ENCODE assay signal across 8 mouse cellular contexts in the genomic region with DNA sequence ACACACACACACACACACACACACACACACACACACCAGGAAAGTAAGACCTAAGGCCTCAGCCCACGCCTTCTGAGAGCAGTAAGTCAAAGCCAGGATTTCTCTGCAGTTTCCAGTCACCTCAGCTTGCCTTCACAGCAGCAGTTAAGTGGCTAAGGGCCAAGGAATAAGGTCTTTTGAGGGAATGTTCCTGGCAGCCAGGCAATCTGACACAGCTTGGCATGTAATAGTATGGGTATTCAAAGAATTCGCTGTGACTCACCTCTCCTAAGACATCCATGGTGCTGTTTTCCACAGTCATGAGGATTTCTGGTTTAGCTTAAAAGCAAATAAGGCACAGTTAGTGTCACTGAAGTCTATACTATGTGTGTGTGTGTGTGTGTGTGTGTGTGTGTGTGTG. TPM values are rescaled to one million over a fixed set of nuclear protein-coding genes. Genes with fewer than 3 reads are reported as not detected.
DNase-seq lines count a peak whose midpoint lies in the region; ATAC-seq and TF ChIP-seq lines count a peak whose summit lies in the region.
"Had no signal": no experiment of that assay in that cellular context is flagged by ENCODE, and none has a peak within 500 bp of the region (broad histone marks: within the 10 kb centered on the region; RNA-seq: fewer than 3 reads in every experiment).

No protein-coding gene starts in this region.

- no peak for TF ChIP-seq CTCF in lung, adult 2 months (IDR thresholded peaks at IDR 0.05; ENCODE audit: insufficient read depth, low read length)

- no peaks in the 10 kb centered on the region for H3K9me3 ChIP-seq in heart, embryonic 13.5 days
- H3K9me3 ChIP-seq: neural tube, embryonic 12.5 days had no signal

- 0 out of 2 replicates have a peak overlapping the region, but pooled peaks have one; percentile 24 for H3K27ac ChIP-seq in heart, embryonic 13.5 days (replicated peaks)
- H3K27ac ChIP-seq: neural tube, embryonic 12.5 days had no signal

- H3K4me2 ChIP-seq in heart, embryonic 13.5 days: no peak overlapping the region
- H3K4me2 ChIP-seq: neural tube, embryonic 12.5 days had no signal

- no peak for TF ChIP-seq POLR2A in lung, adult 2 months (IDR thresholded peaks at IDR 0.05; ENCODE audit: borderline replicate concordance, extremely low read depth, low read depth, low read length)

- peaks cover 13% of the 10 kb centered on the region for H3K4me1 ChIP-seq in heart, embryonic 13.5 days
- no peaks in the 10 kb centered on the region for H3K4me1 ChIP-seq in lung, adult 2 months (ENCODE audit: control insufficient read depth, insufficient read depth, low read length)
- H3K4me1 ChIP-seq: neural tube, embryonic 12.5 days had no signal

- no peaks in the 10 kb centered on the region for H3K36me3 ChIP-seq in heart, embryonic 13.5 days
- H3K36me3 ChIP-seq: neural tube, embryonic 12.5 days had no signal

- H3K9ac ChIP-seq in heart, embryonic 13.5 days: no peak overlapping the region
- H3K9ac ChIP-seq: neural tube, embryonic 12.5 days had no signal

- no peak for ATAC-seq in heart, embryonic 13.5 days (ENCODE audit: extremely low read depth, insufficient number of reproducible peaks, low FRiP score, low TSS enrichment)

- WGBS in heart, embryonic 13.5 days: 51% methylated on average over 2 of the region's 2 CpGs
- 49% methylated on average over 2 of the region's 2 CpGs for WGBS in lung, adult 2 months

- H3K27me3 ChIP-seq in heart, embryonic 13.5 days (replicated peaks): no peaks in the 10 kb centered on the region
- H3K27me3 ChIP-seq: neural tube, embryonic 12.5 days had no signal

- peak; percentile 15 for DNase-seq in ovary, adult 18-20 months (ENCODE audit: low spot score)
- no peak for DNase-seq in ovary, postnatal 10 days (ENCODE audit: low spot score)
- DNase-seq in cerebellum, postnatal 36 days: peak; percentile 16 to 34
- DNase-seq in lung, adult 2 months: peak; percentile 21
- no peak for DNase-seq in embryo, embryonic 10 days (ENCODE audit: low spot score)
- no peak for DNase-seq in embryo, embryonic 9.5 days (ENCODE audit: extremely low spot score)

- H3K4me3 ChIP-seq in heart, embryonic 13.5 days: no peak overlapping the region
- H3K4me3 ChIP-seq in lung, adult 2 months (replicated peaks; ENCODE audit: extremely low read depth, low read depth, low read length): no peak overlapping the region
- H3K4me3 ChIP-seq: neural tube, embryonic 12.5 days had no signal

RNA-seq across cellular contexts. Expression of gene Cd96, which starts 25.6 kb away (rescaled TPM):
- polyA plus RNA-seq in heart, embryonic 13.5 days (2015; fragmentation: Nextera tagmentation; extraction: Ambion mirVana): 0.08 TPM in 1 of 2 replicates, not detected in the other
- 0.55 and 0.78 TPM in 2 replicates for polyA plus RNA-seq in lung, adult 2 months (2012; rRNA removed)
- polyA plus RNA-seq: neural tube, embryonic 12.5 days had no signal

Comparison
In these comparisons a context has a peak if more than half of its experiments do, and no peak if none do; other contexts are left out.
1. DNase-seq: peak in ovary, adult 18-20 months (single experiment), cerebellum, postnatal 36 days (2 of 2) and lung, adult 2 months (single experiment); none in ovary, postnatal 10 days (single experiment), embryo, embryonic 10 days (single experiment) and embryo, embryonic 9.5 days (single experiment).